Mouse (Mus musculus): Measurements from ENCODE around the gene Zfp827. TPM values are rescaled to one million over a fixed set of nuclear protein-coding genes. Genes with fewer than 3 reads are reported as not detected.

Zfp827 gene
- polyA plus RNA-seq (2017; shearing (Covaris generic)) = 1 to 10 TPM; 4.5 to 6.7 TPM

DNA sequence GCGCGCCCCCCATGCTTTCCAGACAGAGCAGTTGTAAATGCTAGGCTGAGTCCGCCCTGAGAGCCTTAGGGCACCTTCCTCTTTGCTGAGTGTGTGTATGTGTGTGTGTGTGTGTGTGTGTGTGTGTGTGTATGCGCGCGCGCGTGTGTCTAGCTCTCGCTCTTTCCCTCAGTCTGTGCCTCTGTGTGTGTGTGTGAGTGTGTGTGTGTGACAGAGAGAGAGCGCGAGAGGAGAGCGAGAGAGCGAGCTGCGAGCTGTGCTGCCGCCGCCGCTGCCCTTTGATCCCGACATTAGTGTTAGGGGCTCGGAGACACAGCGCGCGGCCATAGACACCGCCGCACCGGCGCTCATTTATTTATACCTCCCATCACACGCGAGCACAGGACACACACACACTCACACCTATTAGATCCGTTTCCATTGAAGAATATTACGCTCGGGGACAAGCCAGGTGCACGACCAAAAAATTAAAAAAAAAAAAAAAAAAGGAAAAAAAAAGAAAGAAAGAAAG lies at the start of gene Zfp827:
Gene Zfp827 (plus strand): TSS at position 461 of the 511 bp plus-strand sequence.
- peak; percentile 60 for ATAC-seq

DNA sequence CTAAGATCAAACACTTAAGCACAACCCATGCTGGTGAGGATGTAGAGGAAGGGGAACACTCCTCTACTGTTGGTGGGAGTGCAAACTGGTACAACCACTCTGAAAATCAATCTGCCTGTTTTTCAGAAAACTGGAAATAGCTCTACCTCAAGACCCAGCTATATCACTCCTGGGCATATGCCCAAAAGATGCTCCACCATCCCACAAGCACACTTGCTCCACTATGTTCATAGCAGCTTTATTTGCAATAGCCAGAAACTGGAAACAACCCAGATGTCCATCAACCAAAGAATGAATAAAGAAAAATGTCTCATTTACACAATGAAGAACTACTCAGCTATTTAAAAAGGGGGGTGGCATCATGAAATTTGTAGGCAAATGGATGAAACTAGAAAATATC lies 23.9 kb upstream of the Zfp827 start:
- no peak for ATAC-seq

DNA sequence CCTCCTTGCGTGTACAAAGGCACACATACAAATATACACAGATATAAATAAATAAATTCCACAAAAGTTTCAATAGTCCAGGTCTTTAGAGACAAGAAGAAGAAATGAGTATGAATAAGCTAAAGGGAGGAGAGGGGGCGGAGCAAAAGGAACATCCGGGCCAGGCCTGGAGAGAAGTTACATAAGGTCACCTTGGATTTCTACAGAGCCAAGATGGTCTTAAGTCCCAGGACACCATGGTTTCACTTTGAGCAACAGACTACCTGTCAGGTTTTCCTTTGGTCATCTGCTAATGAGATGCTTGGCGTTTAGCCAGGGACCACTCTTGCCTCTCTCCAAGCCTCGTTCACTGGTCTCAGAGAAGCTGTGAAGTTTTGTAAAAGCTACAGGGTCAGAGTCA lies 13.2 kb upstream of the Zfp827 start:
- no peak for ATAC-seq

DNA sequence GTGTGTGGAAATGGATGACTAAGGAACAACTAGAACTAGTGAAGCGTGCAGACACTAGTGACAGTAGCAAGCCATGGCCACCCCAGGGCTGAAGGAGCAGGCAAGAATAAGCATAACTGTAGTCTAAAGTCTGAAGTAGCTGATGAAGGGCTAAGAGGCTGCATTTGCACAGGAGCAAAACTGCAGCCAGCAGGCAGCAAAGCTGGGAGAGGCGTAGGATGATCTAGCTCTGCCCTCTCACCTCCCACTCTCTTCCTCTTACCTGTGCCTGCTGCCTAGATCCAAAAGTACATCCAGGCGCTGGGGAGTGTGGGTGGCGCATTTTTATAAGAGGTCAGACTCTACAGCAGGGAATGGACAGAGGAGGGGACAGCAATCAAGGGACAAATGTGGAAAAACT lies 12.2 kb upstream of the Zfp827 start:
- no peak for ATAC-seq

DNA sequence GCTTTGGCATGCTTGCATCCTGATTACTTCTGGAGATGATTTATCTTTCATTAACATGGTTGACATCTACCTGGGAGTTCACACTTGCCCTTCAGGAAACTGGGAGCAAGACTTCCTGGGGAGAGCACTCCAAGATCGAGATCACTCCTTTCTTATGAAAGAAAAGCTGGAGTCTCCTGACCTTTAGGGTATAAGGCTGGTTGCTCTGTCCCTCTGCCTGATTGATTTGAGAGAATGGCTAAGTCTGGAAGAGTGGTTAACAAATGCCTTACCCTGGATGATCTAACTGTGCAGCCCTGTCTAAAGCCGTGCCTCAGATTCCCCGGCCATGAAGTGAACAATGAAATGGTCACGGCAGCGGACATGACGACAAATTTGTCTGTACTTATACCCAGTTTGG lies 11.7 kb upstream of the Zfp827 start:
- ATAC-seq = no peak

DNA sequence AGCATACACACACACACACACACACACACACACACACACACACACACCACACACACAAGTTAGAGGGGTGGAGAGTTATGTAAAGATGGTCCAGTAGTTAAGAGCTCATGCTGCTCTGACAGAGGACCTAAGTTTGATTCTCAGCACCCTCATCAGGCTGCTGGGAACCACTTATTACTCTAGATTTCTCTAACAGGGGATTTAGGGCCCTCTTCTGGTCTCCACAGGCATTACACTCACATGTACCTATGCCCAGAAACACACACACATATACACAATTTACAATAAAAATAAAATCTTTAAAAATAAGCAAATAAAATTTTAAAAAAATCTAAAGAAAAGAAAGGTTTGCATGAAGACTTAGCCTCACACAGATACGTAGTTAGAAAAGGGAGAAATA lies 4.3 kb upstream of the Zfp827 start:
- no peak for ATAC-seq

DNA sequence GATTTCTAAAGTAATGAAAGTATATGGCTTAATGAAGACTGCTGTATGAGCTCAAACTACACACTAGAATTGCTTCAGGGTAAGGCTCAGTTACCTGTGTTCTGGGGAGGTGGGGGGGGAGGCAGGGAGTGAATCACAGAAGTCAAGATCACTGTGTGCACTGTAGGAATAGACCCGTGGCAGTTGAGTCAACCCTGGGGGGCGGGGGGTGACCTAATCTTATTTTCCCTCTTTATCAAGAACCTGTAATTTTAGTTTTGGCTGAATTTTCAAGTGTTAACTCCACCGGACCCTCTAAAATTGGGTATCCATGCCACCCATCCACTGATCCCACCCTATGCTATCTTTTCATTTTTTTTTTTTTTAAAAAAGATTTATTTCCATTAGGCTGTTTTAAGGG lies 918 bp upstream of the Zfp827 start:
- no peak for ATAC-seq

DNA sequence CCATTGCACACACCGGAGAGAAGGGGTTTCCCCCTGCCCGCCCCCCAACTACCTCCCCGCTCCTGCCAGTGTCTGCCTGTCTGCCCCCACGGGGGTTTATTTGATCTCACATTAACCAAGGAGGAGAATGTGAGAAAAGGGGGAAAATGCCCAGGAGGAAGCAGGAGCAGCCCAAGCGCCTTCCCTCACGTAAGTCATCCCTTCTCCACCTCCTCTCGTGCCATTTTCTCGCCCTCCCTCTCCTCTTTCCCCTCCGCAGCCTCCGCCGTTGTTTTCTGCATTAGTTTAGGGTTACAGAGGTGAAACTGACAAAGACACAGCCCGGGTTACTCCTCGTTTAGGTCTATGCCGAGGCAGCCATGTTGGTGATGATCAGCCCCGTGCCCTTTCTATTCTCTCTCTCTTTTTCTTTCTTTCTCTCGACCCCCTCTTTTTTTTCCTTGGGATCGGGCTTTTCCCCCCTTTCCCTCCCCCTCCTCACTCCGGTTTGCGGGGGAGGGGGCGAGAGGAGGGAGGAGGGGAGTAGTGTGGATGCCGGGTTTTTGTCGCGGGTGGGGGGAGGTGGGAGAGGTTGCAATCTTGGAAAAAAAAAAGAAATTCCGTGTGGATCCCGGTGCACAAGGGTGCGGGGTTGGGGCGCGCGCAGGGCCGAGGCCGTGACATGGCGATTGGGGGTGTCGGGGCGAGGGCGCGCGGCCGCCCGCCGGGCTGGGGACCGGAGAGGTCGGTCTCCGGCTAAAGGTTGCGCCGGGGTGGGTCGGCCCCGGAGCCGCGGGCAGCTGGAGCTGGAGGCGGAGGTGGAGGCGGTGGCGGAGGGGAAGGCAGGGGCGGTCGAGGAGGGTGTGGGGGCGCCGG lies 531 bp downstream of the Zfp827 start:
- ATAC-seq = peak; percentile 56

DNA sequence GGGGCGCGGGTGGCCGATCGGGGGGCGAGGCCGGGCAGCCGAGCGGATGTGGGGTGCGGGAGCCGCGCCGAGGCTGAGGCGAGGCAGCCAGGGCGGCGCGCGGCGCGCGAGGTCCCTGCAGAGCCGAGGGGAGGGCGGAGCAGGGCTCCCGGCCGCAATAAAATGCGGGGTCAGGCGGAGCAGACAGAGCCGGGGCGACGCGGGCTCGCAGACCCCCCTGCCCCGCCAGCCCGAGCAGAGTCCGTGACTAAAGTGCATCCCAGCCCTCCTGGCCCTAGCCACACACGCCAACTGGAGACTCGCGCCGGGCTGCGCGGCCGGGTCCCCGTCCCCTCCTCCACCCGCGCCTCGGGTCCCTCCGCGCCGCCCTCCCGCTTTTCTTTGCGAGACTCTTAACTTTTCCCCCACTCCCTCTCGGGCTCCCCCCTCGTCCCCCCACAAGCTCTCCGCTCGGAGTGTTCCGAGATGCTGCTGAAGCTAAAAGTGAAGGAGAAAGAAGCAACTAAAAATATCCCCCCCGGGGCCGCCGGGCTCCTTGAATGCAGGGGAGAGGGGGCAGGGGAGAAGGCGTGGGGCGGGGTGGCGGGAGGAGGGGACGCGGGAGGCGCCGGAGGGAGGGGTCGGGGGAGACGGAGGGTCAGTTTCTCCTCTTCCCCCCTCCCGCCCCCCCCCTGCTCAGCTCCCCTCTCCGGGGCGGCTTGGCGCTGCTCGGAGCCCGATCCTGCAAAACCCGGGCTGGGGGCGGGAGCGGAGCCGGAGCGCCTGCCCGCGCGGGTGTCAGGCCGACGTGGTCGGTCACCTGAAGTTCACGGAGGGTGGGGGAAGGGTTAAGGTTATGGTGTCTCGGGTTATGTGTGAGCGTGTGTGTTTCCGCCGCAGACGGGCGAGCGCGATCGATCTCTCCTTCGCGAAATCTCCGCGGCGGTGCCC lies 1.4 kb downstream of the Zfp827 start:
- peak; percentile 35 for ATAC-seq

DNA sequence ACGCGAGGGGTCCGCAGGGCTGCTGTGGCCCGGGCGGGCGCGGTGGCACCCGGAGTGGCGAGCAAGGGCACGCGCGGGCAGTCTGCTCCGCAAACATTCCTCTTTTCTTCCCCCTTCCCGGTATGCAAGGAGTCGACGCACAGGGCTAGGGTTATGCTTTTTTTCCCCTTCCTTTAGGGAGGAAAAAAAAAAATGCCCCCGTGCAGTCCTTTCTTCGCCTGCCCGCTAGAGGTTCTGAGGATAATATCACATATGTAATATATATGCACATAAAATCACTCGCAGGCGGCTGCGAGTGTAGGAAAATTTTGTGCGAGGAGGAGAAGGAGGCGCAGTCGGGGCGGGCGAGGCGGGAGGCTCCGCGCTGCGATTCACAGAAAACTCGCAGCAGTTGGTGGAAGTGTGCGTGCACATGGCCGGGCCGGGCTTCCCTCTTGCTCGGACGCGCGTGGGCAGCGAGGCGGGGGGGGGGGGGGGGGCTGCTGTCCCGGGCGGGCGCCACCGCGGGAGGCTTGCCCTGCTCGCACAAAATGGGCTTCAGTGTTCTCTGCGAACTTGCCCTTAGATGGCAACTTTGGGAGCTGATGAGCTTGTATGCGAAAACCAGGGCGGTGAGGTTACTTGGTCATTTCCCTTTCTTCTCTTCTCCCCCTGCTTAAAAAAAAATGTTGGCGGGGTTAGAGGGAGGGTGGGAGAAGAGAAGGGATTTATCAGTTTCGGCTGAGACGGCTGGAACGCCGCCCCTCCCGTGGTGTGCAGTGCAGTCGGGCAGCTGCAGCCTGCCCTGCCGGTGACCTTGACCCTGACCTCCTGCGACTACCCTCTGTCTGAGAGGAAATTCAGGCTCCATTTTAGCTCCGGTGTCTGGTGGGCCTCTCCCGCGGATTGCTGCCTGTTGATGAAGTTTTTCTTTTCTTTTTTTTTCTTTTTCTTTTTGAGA lies 2.4 kb downstream of the Zfp827 start:
- ATAC-seq = peak; percentile 3

DNA sequence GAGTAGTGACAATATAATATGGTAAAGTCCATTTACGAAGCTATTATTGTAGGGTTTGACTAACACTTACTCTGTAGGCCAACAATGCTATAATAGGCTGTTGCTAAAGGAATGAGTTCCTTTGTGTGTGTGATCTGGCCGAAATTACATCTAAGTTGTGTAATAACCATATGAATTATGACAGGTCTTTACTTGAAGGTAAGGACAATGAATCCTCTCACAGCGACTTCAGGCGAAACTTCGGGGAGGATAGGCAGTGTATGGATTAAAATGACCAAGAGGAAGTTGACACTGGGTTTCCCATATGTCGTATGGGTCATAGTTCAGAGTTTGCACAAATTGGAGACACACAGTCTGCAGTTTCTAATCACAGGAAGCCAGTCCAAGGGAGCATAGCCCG lies 9.3 kb downstream of the Zfp827 start:
- ATAC-seq = no peak

DNA sequence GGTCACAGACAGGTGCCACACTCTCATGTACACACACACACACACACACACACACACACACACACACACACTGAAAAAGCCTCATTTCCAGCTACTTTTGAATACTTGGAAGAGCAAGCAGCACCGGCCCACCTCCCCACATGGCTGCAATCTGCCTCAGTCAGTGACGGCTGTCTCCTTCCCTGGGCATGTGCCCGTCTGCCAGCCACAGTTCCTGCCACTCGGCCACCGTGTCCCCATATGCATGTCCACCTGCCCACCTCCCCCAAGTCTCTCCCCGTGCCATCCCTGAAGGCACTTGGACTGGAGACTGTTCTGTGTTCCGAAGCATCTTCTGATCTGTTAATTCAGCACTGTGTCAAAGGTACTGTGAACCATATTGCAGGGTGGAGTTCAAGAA lies 9.8 kb downstream of the Zfp827 start:
- ATAC-seq = no peak

DNA sequence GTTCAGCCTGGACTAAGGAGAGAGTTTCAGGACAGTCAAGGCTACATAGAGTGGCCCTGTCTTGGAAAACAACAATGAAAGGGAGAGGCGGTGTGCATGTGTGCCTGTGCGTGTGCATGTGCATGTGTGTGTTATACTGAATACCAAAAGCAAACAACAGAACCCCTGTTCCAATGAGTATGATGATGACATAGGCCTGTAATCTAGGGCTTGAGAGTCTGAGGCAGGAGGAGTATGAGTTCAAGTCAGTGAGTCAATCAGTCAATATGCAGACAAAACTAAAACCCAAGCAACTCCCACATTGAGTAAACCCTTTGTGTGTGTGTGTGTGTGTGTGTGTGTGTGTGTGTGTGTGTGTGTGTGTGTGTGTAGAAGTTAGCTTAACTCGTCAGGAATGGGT lies 13.2 kb downstream of the Zfp827 start:
- ATAC-seq = no peak

DNA sequence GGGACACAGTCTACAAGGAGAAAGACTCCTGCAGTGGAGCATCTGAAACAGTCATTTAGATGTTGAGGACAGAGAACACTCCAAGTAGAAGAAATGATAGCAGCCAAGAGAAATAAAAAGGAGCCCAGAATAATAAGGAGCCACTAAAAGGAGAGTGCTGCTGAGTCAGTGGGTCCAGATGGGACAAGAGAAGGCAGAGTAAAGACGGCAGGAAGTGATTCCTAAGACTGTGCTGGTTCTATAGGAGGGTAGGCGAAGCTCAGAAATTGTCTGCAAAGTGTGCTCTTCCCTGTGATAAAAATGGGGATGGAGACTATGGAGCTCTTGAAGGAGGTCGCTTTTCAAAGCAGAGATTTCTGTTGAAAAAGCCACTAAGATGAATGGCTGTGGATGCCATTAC lies 14.0 kb downstream of the Zfp827 start:
- ATAC-seq = no peak

DNA sequence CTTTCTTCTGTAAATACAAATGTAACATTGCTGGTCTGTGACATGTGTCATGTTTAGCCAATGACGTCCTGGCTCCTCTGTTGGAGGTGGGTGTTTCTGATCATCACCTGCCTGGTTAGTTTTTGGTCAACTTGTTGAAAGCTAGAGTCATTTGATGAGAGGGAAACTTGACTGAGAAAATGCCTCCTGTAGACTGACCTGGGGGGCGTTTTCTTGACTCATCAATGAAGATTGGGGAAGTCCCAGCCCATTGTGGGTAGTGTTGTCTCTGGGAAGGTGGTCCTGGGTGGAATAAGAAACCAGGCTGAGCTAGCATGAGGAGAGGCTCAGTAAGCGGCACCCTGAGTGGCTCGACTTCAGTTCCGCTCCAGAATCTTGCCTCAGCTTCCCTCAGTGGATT lies 16.4 kb downstream of the Zfp827 start:
- ATAC-seq = no peak

DNA sequence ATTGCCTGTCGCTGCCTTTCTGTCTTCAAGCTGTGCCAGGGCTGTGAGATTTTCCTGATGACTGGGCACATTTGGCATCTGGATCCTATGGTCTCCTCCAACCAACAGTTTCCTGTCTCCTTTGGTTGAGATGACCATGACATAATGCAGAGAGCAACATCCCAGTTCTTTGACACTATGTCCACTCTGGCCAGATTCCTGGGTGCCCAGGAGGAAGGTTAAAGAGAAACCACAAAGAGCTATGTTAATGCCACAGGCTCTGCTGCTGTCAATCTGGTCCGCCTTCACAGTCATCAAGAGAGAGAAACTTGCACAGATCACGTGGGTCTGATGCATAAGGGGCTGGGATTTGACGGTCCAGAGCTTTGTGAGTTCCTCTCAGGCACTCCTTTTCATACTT lies 18.4 kb downstream of the Zfp827 start:
- no peak for ATAC-seq

DNA sequence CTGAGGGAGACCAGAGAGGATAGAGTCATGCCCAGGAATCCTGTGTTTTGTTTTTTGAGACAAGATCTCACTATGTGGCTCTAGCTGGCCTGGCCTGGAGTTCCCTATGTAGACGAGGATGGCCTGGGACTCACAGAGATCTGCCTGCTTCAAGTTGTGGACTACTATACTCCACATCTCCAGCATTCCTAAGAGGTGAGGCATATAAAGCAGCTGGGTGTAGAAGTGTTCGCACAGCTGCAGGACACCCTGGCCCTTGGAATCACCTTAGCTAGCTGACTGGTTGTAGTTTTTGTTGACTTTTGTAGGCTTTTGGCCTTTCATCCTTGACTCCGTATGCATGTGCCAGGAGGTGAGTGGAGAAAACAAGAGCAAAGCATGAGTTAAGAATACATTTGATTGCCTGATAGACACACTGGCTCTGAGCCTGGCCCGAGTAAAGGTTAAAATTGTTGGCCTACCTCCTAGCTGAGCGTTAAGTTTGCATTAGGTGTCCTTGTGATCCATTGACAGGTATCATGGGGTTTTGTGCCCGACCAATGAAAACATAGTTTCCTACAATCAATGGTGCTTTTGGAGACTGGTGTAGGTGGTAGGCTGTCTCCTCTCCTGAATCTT lies 20.3 kb downstream of the Zfp827 start:
- no peak for ATAC-seq

DNA sequence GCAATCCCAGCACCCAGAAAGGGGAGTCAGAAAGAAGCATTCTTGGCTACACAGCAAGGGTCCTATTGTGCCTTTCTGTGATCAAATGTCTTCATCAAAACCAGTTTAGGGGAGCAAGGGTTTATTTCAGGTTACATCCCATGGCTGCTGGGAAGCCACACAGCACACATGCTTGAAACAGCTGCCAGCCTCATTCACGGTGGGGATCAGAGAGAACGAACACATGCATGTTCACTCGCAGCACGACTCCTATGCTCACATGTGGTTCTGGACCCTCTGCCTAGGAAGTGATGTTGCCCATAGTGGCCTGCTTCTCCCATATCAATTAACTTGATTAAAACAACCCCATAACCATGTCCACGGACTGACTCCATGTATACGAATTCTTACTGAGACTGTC lies 26.0 kb downstream of the Zfp827 start:
- ATAC-seq = no peak

DNA sequence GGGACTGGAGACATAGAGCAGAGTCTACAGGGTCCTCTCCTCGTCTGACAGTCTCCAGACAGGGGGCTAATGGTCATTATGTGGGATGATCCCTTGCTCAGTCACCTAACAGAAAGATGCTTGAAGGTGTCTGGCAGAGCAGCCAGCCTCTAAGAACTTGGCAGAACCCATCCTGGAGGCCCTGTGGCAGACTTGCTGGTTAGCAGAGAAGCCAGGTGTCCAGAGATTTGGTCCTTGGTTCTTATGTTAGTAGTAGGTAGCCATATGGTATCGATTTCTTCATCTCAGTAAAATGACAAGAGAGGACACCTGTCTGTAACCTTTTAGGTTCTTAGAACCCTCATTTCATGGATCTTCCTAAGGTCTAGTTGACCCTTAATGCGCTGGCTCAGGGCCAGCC lies 28.9 kb downstream of the Zfp827 start:
- ATAC-seq = no peak

DNA sequence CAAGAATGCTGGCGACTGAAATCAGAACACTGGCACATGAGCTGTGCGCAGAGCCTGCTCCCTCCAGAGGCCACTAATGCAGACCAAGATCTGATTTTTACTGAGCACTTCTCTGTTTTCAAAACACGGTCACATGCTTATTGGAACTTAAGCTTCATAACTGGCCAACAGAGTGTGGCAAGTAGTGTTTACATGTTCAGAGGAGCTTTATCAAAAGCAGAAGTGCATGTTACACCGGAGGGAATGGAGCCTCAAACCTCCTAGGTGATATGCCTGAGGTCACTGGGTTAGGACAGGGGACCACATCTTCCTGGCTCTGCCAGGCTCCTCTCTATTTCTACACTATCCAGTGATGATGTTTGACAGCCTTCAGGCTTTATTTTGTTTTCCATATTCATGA lies 31.1 kb downstream of the Zfp827 start:
- no peak for ATAC-seq

DNA sequence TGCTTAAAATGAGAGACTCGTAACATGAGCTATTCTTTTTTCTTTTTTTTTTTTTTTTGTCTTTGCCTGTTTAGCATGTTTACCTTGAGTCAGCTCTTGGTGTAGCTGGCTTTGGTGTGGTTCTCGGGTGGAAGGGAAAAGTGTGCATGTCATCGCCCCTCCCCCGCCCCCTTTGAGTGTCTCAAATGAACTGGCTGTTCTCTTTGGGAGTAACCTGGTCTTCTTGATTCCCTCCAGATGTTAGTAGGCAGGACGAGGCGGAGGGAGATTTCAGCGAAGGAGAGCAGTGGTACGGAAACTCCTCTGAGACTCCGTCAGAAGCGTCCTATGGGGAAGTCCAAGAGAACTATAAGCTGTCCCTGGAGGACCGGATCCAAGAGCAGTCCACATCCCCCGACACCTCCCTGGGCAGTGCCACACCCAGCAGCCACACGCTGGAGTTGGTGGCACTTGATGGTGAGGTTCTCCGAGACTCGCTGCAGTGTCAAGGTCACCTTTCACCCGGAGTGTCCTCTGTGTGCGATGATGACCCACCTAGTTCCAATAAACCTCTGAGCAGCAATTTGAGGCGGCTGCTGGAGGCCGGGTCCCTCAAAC lies 31.9 kb downstream of the Zfp827 start:
- ATAC-seq = no peak

DNA sequence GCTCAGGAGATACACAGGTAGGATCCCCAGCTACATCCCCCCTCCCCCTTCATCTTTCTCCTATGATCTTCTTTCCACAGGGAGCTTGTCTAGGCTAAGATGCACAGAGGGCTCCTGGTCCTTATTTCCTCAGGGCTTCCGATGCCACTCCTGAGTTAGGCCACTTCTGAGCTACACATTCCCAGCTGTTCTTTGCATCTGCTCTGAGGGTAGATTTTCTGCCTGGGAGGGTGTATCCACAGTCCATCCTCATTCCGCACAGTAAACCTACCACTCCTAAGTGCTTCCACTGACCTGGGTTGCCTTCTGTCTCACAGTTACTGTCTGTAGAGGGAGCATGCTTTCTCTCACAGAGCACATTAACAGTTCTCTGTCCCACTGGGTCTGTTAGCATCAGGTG lies 37.7 kb downstream of the Zfp827 start:
- no peak for ATAC-seq
